Mouse (Mus musculus): Measurements from ENCODE around the gene Enpp1.

The Enpp1 gene

GRCm38 (mm10) chr10:24595250-24596002 is 116.5 kb downstream of the Enpp1 start, which contains the start of gene Ccn2:
Gene Ccn2 (plus strand): TSS chr10:24595442.
- peak; percentile 86 for DNase-seq

GRCm38 (mm10) chr10:24593556-24593955 is 118.4 kb downstream of the Enpp1 start:
- peak; percentile 49 for DNase-seq

GRCm38 (mm10) chr10:24592969-24593368 is 119.0 kb downstream of the Enpp1 start:
- no peak for DNase-seq

GRCm38 (mm10) chr10:24592318-24592717 is 119.6 kb downstream of the Enpp1 start:
- DNase-seq = no peak

GRCm38 (mm10) chr10:24591741-24592140 is 120.2 kb downstream of the Enpp1 start:
- DNase-seq = no peak

- peak; percentile 90 for DNase-seq
Measured at GRCm38 (mm10) chr10:24591136-24591535, 120.8 kb downstream of the Enpp1 start.

GRCm38 (mm10) chr10:24590546-24590945 is 121.4 kb downstream of the Enpp1 start:
- DNase-seq = no peak

- no peak for DNase-seq
Measured at GRCm38 (mm10) chr10:24589238-24589637, 122.7 kb downstream of the Enpp1 start.

- no peak for DNase-seq
Measured at GRCm38 (mm10) chr10:24588824-24589223, 123.1 kb downstream of the Enpp1 start.
